Mouse (Mus musculus) embryonic facial prominence, embryonic 11.5 days (tissue): Measurements from ENCODE around the gene Pick1. TPM values are rescaled to one million over a fixed set of nuclear protein-coding genes. Genes with fewer than 3 reads are reported as not detected.
A peak's percentile ranks its signal among the peaks of the same experiment; 100 is the strongest.

Experiments
- ATAC-seq: fragments of 200-750 bp; cut with Nextera tagmentation; replicated peaks from 2 replicates; pipeline ENCODE4 v1.8.0; 2017; ENCODE audit warnings: low read depth; ENCODE audit not compliant: insufficient number of reproducible peaks, low FRiP score, low TSS enrichment
- DNase-seq: peaks from one replicate; pipeline ENCODE4 v3.0.0-alpha.2; 2015; ENCODE audit warnings: low spot score
- H3K27ac ChIP-seq: fragments of 300-500 bp; sonication (generic); replicated peaks from 2 replicates; pipeline ENCODE4 v1.5.1; 2014; ENCODE audit warnings: mild to moderate bottlenecking, low read depth, low read length, control low read depth
- H3K27me3 ChIP-seq: fragments of 300-500 bp; sonication (generic); 2 replicates; pipeline ENCODE4 v1.6.1; 2014; ENCODE audit warnings: mild to moderate bottlenecking, low read length, moderate library complexity, mixed read lengths; ENCODE audit not compliant: control insufficient read depth, insufficient read depth
- H3K36me3 ChIP-seq: fragments of 300-500 bp; sonication (generic); replicated peaks from 2 replicates; pipeline ENCODE4 v1.6.1; 2014; ENCODE audit warnings: low read depth, mild to moderate bottlenecking, low read length, moderate library complexity, mixed read lengths; ENCODE audit not compliant: control insufficient read depth, insufficient read depth
- H3K4me1 ChIP-seq: fragments of 300-500 bp; sonication (generic); 2 replicates; pipeline ENCODE4 v1.6.1; 2014; ENCODE audit warnings: low read length, mixed read lengths; ENCODE audit not compliant: control insufficient read depth, insufficient read depth
- H3K4me2 ChIP-seq: fragments of 300-500 bp; sonication (generic); 2 replicates; pipeline ENCODE4 v1.6.1; 2014; ENCODE audit warnings: low read depth, mild to moderate bottlenecking, control low read depth, low read length, moderate library complexity
- H3K4me3 ChIP-seq: fragments of 300-500 bp; sonication (generic); 2 replicates; pipeline ENCODE4 v1.5.1; 2014; ENCODE audit warnings: low read depth, low read length, control low read depth
- H3K9ac ChIP-seq: fragments of 300-500 bp; sonication (generic); replicated peaks from 2 replicates; pipeline ENCODE4 v1.6.1; 2014; ENCODE audit warnings: mild to moderate bottlenecking, control low read depth, low read length
- H3K9me3 ChIP-seq: fragments of 300-500 bp; sonication (generic); replicated peaks from 2 replicates; pipeline ENCODE4 v1.6.1; 2016; ENCODE audit warnings: mild to moderate bottlenecking, low read length, inconsistent platforms, mixed read lengths; ENCODE audit not compliant: control insufficient read depth
- WGBS: fragments of 180-500 bp; shearing (Covaris S2); extraction: QIAGEN DNeasy Blood & Tissue Kit; methylation state at CpG from one replicate; pipeline ENCODE4 v1.1.7; 2014; 5-methylcytosine and 5-hydroxymethylcytosine counted together
- polyA plus RNA-seq: library from polyadenylated mRNA; unstranded; fragments of >200 nt; fragmentation: Nextera tagmentation; extraction: Ambion mirVana; gene quantifications from 2 replicates; pipeline ENCODE4 v1.2.1, GENCODE M21; 2014

Gene Pick1
- polyA plus RNA-seq, 1 experiment from 2014 or later: 18.0 TPM

GRCm38 (mm10) chr15:79238036-79238435 lies 9.1 kb downstream of the Pick1 start:
- Histone ChIP-seq H3K9me3 (no peaks in the 10 kb centered on the region), H3K36me3 (no peaks in the 10 kb centered on the region; the same call in 1 of the 2 replicates), H3K27me3 (no peaks in the 10 kb centered on the region), H3K4me3 (no peak overlapping the region), H3K4me1 (no peaks in the 10 kb centered on the region), H3K4me2 (no peak overlapping the region), H3K9ac (no peak overlapping the region), H3K27ac (no peak overlapping the region)
- DNase-seq (no peak), ATAC-seq (no peak)
- 90% methylated on average over 6 of the region's 6 CpGs for WGBS

GRCm38 (mm10) chr15:79242574-79243233 lies 13.7 kb downstream of the Pick1 start:
- 69% methylated on average over 13 of the region's 13 CpGs for WGBS

GRCm38 (mm10) chr15:79243234-79244042 lies 14.5 kb downstream of the Pick1 start:
- H3K27me3 ChIP-seq: no peaks in the 10 kb centered on the region
- peak; percentile 95 for DNase-seq
- H3K9ac ChIP-seq: no peak overlapping the region
- H3K4me3 ChIP-seq: no peak overlapping the region
- no peak overlapping the region for H3K4me2 ChIP-seq
- WGBS: 28% methylated on average over 10 of the region's 10 CpGs
- ATAC-seq: peak; percentile 97
- no peaks in the 10 kb centered on the region; the same call in 1 of the 2 replicates for H3K36me3 ChIP-seq
- H3K4me1 ChIP-seq: no peaks in the 10 kb centered on the region
- no peak overlapping the region for H3K27ac ChIP-seq
- no peaks in the 10 kb centered on the region for H3K9me3 ChIP-seq

More at GRCm38 (mm10) chr15:79242574-79243233, 13.7 kb downstream of the Pick1 start:
- ATAC-seq (peak; percentile 50), DNase-seq (no peak)
- Histone ChIP-seq H3K36me3 (no peaks in the 10 kb centered on the region; the same call in 1 of the 2 replicates), H3K27ac (no peak overlapping the region), H3K9ac (no peak overlapping the region), H3K9me3 (no peaks in the 10 kb centered on the region), H3K4me1 (no peaks in the 10 kb centered on the region), H3K4me3 (no peak overlapping the region), H3K4me2 (no peak overlapping the region), H3K27me3 (no peaks in the 10 kb centered on the region)

- no peak overlapping the region for H3K4me2 ChIP-seq
- no peaks in the 10 kb centered on the region; the same call in 1 of the 2 replicates for H3K36me3 ChIP-seq
- DNase-seq (no peak), ATAC-seq (no peak)
- H3K27me3 ChIP-seq: no peaks in the 10 kb centered on the region
- no peaks in the 10 kb centered on the region for H3K9me3 ChIP-seq
- no peak overlapping the region for H3K4me3 ChIP-seq
- 63% methylated on average over 7 of the region's 7 CpGs for WGBS
- H3K27ac ChIP-seq: no peak overlapping the region
- H3K9ac ChIP-seq: no peak overlapping the region
- H3K4me1 ChIP-seq: no peaks in the 10 kb centered on the region
Observed at GRCm38 (mm10) chr15:79244071-79244893, 15.3 kb downstream of the Pick1 start.

- Histone ChIP-seq H3K4me1 (no peaks in the 10 kb centered on the region), H3K4me2 (no peak overlapping the region), H3K9me3 (no peaks in the 10 kb centered on the region), H3K27me3 (no peaks in the 10 kb centered on the region), H3K27ac (no peak overlapping the region), H3K9ac (no peak overlapping the region), H3K36me3 (no peaks in the 10 kb centered on the region; the same call in 1 of the 2 replicates), H3K4me3 (no peak overlapping the region)
- ATAC-seq: no peak
- WGBS: 90% methylated on average over 3 of the region's 3 CpGs
- no peak for DNase-seq
Observed at GRCm38 (mm10) chr15:79245321-79245720, 16.3 kb downstream of the Pick1 start.

- DNase-seq (no peak), ATAC-seq (no peak)
- H3K27ac ChIP-seq: no peak overlapping the region
- H3K4me2 ChIP-seq: no peak overlapping the region
- H3K36me3 ChIP-seq: no peaks in the 10 kb centered on the region; the same call in 1 of the 2 replicates
- peaks cover 6% of the 10 kb centered on the region for H3K4me1 ChIP-seq
- H3K9ac ChIP-seq: no peak overlapping the region
- H3K9me3 ChIP-seq: no peaks in the 10 kb centered on the region
- WGBS: 85% methylated on average over 2 of the region's 2 CpGs
- H3K4me3 ChIP-seq: no peak overlapping the region
- peaks cover 22% of the 10 kb centered on the region for H3K27me3 ChIP-seq
Observed at GRCm38 (mm10) chr15:79250236-79250635, 21.3 kb downstream of the Pick1 start.

GRCm38 (mm10) chr15:79251168-79251567 lies 22.2 kb downstream of the Pick1 start:
- Histone ChIP-seq H3K9ac (no peak overlapping the region), H3K4me1 (peaks cover 6% of the 10 kb centered on the region), H3K4me3 (no peak overlapping the region), H3K36me3 (no peaks in the 10 kb centered on the region; the same call in 1 of the 2 replicates), H3K27me3 (peaks cover 22% of the 10 kb centered on the region), H3K4me2 (no peak overlapping the region), H3K27ac (no peak overlapping the region), H3K9me3 (no peaks in the 10 kb centered on the region)
- WGBS: 45% methylated on average over 7 of the region's 7 CpGs
- ATAC-seq: no peak
- no peak for DNase-seq
